Mouse (Mus musculus): ENCODE measurements around the gene Casc4. TPM values are rescaled to one million over a fixed set of nuclear protein-coding genes. Genes with fewer than 3 reads are reported as not detected.

The Casc4 gene
- polyA plus RNA-seq (2017; shearing (Covaris generic)), result 1 to 10 TPM; 1.9 to 2.5 TPM

DNA sequence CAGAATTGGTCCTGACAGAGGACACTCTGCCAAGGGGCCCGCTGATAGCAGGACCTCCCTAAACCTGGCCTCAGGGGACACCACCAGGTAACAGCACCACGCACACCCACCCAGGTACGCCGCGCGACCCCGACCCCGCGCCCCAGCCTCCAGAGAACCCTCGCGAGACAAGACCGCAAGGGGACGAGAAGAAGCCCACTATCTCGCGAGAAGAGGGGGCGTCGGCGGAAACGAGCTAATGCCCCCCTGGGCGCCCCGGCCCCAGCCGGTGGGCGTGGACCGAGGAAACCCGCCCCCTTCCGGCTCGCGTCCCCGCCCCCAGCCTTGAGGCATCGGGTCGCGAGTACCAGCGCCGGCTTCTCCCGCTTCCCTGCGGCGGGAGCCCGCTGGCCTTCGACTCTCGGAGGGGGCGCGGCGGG is at the start of gene Casc4:
Gene Casc4, plus strand, starts transcription at position 339 of the 419 bp plus-strand sequence.
- peak; percentile 79 for ATAC-seq

GRCm38 (mm10) chr2:121821787-121822186 is 45.0 kb upstream of the Casc4 start:
- no peak for ATAC-seq

DNA sequence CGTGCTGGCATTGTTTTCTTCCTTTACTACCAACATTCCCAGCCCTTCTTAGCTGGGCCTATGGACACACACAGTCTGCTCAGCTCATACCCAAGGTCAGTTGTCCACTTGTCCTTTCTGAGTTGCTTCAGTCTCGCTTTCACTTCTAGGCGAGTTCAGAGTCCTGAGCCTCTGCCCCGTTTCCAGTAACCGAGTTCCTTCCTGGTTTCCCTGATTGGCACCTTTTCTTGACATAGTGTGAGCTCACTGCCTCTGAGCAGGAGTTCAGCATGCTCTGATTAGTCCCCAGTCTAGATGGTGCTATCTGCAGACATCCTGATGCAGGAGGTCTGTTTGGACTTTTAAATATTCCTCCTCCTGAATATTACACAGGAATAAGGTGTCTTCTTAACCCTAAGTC is 42.1 kb upstream of the Casc4 start:
- no peak for ATAC-seq

DNA sequence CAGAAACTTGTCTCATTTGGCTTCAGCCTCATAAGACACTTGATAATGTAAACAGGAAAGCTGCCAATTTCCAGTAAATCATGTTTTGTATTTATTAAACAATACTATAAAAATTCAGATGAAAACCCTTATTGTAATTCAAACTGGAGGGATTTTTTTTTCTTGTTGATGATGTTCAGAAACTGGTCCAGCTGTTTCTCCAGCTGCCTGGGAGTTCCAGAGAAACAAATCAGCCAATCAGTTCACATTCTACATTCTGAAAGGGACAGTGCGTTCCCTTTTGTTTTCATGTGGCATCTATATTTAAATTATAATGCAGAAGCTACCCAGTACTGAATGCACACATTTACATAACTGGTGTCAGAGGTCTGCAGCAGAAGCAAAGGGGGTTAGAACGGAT is 40.6 kb upstream of the Casc4 start:
- no peak for ATAC-seq

GRCm38 (mm10) chr2:121828411-121828810 is 38.4 kb upstream of the Casc4 start:
- ATAC-seq, result no peak

GRCm38 (mm10) chr2:121832484-121832894 is 34.3 kb upstream of the Casc4 start:
- no peak for ATAC-seq

DNA sequence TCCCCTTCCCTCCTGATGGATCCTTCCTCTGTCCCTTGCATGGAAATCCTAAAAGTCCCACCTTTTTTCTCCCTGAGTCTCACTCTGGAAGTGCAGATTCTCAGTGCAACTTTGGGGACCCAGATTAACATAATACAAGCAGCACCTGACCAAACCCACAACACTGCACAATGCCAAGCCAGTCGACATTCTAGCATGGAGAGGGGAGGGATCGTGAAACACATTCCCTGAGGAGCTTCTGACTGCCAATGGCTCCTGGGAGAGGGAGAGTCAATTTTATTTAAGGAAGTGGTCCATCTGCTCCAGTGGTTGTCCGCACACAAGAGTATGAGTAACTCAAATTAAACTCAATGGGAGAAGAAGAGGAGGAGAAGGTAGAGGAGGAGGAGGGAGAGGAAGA is 31.8 kb upstream of the Casc4 start:
- no peak for ATAC-seq

GRCm38 (mm10) chr2:121841453-121841852 is 25.3 kb upstream of the Casc4 start:
- no peak for ATAC-seq

DNA sequence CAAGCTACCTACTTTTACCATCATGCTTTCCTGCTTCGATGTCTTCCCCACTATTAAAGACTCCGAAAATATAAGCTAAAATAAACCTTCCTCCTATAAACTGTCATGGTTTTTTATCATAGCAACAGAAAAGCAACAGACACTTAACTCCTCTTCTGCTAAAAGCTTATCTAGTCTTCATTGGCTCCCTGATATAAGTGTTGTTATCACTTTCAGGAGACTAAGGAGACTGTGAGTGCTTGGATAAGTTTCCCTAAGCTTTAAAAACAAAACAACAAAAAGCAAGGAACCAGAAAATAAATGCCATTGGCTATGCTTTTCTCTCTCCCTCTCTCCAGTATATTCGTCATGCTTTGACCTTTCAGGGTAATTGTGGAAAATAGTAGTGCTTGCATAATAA is 24.5 kb upstream of the Casc4 start:
- no peak for ATAC-seq

- ATAC-seq, result no peak
Observed at GRCm38 (mm10) chr2:121846050-121846449, 20.7 kb upstream of the Casc4 start.

DNA sequence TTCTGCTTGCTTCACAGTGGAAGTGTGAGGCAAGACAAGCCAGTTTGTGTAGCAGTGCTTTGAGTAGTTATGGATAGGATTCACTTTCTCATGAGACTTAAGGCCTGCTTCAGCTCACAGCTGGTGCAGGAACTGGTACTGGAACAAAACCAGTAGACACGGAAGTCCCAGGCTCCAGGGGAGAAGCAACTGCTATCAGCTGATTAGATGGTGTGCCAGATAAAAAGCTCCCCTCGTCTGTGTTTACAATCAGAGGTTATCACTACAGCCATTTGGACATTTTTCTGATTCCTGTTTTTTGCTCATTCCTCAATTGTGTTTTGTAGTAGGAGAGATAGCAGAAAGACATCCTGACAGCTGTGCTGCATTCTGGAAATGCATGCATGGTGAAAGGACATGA is 14.7 kb upstream of the Casc4 start:
- no peak for ATAC-seq

DNA sequence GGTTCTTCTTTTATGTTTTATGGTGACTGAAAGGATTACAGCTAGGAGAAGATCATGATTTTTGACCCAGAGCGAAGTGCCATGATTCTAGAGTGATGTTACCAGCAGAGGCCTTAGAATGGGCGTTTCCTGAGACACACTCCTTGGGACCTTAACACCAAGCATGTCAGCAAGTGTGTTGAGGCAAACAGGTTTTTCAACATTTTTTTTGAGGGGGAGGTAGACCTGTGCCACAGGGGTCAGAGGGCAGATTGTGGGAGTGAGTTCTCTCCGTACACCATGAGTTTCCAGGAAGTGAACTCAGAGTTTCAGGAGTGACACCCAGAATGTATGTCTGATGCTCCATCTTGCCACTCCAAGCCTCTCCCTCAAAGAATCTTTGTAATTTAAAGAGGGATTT is 12.8 kb upstream of the Casc4 start:
- no peak for ATAC-seq

DNA sequence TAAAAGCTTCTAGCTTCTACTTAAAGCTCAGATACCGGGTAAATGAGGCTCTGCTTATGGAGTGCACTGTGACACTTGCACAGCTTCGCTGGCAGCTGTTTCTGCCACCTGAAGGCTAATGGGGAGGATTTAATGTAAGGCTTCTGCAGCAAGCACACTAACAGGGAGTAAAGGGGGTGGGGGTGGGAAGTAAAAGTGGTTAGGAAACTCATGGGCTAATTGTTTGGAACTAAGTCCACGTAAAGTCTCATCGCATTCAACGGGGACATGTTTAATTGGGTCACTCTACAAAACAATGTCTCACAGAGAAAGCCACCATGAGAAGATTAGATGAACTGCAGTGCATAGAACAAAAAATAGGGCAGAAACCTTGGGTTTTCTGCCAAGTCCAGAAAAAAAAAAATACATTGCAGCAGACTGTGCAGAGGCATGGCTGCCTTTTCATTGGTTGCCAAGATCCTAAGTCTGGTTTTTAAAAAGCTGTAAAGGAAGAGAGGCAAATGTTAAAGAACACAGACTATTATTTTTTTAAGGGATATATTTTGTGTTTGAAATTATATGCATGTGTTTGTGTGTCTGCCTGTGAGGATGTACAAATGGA is 7.3 kb upstream of the Casc4 start:
- ATAC-seq, result no peak

DNA sequence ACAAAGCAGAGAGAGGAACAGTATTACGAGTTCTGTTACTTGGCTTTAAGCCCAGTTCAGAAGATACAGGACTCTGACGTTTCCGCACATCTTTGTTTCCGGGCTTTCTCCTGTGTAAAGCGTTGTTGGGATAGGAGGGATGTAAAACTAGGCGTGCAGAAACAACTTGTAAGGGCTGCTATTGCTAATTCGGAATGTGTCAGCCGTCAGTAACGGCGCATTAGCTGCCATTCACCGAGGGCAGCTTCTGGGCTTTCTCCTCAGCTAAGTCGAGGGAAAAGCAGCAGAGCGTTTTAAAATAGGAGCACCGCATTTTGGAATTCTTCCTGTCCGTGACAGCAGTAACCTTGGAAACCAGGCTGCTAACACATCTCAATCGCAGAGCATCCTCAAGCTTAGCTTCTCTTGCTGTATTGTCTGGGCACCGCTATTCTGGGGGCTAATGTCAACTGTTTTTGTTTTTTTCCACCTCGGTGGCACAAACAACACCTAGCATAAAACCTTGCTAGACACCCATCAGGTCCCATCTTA is 634 bp upstream of the Casc4 start:
- ATAC-seq, result peak; percentile 73

GRCm38 (mm10) chr2:121867051-121867928 is 520 bp downstream of the Casc4 start:
- peak; percentile 5 for ATAC-seq

DNA sequence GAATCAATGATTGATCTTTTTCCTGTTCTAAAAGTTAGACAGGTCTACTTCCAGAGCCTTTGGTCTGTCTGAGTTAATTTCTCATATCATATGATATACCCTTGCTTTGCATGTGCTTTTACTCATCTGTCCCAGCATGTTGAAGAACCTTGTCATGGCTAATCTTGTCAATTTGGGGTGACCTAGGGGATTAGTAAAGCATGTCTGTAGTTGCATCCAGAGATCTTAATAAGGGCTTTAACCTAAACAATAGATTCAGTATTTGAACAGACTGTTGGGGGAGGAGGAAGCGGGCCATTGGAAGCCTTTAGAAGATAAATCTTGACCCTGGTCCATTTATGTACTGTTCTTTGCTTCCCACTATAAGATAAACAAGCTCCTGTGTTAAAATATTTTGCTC is 12.7 kb downstream of the Casc4 start:
- ATAC-seq, result no peak

GRCm38 (mm10) chr2:121885509-121886106 is 18.8 kb downstream of the Casc4 start:
- ATAC-seq, result no peak

DNA sequence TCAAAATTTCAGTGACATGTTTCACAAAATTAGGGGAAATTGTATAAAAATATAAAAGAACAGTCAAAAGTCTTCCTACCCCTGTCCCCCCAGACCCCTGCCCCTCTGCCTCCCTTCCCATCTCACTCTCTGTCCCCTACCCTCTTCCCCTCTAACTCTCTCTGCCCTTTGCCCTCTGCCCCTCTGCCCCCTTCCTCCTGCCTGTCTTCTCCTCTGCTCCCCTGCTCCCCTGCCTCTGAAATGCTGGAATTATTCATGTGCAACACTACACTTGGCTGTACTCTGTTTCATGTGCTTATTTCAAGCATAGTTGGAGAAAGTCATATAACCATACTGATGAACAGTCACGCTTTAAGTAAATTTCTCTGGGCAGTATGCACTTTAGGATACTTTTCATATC is 19.6 kb downstream of the Casc4 start:
- ATAC-seq, result no peak

DNA sequence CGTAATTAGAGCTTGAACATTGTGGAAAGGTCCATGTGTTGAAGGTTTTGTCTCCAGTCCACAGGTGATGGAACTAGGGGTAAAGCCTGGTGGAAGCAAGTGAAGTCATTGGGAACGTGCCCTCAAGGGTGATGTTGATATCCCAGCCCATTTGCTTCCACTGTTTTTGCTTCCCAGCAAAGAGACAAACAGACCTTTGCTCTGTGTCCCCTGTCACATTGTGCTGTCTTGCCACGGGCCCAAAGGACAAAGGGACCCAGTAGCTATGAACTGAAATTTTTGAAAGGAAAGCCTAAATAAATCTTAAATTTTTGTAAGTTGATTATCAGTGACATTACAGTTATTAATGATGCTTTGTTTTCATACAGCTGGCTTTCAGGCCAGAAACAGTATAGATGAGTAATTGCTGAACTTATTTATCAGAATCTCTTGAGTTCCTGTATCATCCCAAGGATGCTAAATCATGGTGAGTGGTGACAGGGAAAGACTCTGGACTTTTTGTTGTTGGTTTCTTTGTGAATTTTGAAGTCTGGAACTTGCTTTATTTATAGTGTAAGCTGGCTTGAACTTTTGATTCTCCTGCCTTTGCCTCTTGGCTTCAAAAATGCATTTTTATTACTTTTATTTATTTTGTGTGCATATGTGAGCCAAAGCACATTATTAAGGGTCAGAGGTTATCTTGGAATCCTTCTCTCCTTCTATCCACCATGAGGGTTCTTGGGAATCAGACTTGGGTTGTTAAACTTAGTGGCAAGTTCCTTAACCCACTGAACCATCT is 22.1 kb downstream of the Casc4 start:
- ATAC-seq, result no peak

DNA sequence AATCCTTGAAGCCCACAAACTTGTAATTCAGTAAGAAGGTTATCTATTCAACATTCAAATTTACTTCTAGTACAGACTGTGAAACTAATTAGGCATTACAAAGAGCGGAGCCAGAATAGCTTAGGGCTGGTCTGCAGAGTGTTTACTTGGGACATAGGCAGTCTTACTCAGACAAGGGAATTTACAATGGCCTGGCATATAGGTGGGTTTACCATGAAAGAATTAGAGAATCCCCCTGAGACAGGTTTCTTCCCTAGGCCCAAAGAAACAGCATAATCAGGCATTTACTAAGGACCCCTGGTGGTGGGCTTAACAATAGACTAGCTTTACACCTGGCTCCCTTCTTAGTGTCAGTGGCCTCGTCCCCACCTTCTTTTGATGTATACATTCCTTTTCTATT is 28.5 kb downstream of the Casc4 start:
- no peak for ATAC-seq

DNA sequence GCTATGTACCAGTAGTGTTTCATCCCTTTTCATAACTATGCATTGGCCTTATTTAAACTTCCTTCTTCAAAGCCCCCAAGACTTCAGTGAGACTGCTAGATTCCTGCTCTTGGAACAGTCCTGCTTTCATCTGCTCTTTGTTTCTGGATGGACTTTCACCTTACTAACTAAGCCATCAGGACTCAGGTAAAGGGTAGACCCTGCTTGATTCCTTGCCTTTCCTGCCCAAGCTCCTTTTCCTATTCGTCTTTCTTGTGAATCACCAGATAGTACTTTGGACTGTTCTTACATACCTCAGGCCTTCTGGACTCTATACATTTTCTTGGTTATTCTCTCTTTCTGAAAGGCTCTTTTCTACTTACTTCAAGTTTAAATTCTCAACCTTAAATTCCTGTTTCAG is 30.1 kb downstream of the Casc4 start:
- no peak for ATAC-seq

- ATAC-seq, result no peak
Observed at GRCm38 (mm10) chr2:121909975-121910374, 43.2 kb downstream of the Casc4 start.

All from activated CD4-positive, CD25-positive, alpha-beta regulatory T cell, adult 4 months (primary cell).